Mouse (Mus musculus): Measurements from ENCODE around the gene Nxf3. TPM values are rescaled to one million over a fixed set of nuclear protein-coding genes. Genes with fewer than 3 reads are reported as not detected.
"Not testable (repeated sequence)": the region's sequence is repeated elsewhere in the genome, so short reads cannot be mapped to it uniquely, and the experiment has no call there.

Gene Nxf3
- polyA plus RNA-seq, 1 experiment: 21.8 TPM

DNA sequence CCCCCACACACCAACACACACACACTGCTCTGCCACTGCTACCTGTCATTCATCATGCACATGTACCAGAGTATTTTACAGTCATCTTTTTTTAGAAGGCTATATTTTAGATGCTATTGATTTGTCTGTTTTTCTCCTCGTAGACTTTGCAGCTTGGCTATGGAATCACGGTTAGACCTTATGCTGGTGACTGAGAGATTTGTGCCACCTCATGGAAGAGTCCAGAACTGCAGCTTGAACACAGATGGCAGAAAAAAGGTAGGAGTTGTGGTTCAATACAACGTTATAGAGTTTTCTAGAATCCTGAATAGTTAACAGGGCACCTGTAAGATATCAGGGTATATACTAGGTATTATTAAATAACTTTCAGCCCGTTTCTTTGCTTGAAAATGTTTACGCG lies 22.9 kb upstream of the Nxf3 start:
- Histone ChIP-seq H3K36me3 (ENCODE audit: control insufficient read depth, insufficient read depth) (no peaks in the 10 kb centered on the region), H3K4me3 (ENCODE audit: insufficient read depth, poor library complexity, severe bottlenecking) (no peak overlapping the region), H3K27me3 (ENCODE audit: control insufficient read depth, insufficient read depth, insufficient read length) (no peaks in the 10 kb centered on the region), H3K79me3 (ENCODE audit: low read depth) (no peaks in the 10 kb centered on the region), H3ac (ENCODE audit: control insufficient read depth, insufficient read length, low read depth) (no peak overlapping the region), H3K79me2 (ENCODE audit: control insufficient read depth, insufficient read depth) (no peaks in the 10 kb centered on the region)
- no peak for TF ChIP-seq MYOD1 (IDR thresholded peaks at IDR 0.05; ENCODE audit: control insufficient read depth, insufficient read length, low read depth)
- TF ChIP-seq CEBPB (IDR thresholded peaks at IDR 0.05; ENCODE audit: low read depth): no peak
- TF ChIP-seq FOSL1 (IDR thresholded peaks at IDR 0.05; ENCODE audit: insufficient read depth, low read length, poor library complexity, severe bottlenecking): no peak
- no peak for TF ChIP-seq CTCF (IDR thresholded peaks at IDR 0.05; ENCODE audit: control insufficient read depth, insufficient read depth, insufficient read length)
- TF ChIP-seq MAX (IDR thresholded peaks at IDR 0.05): no peak
- no peak for TF ChIP-seq MYOG (IDR thresholded peaks at IDR 0.05; ENCODE audit: control insufficient read depth, extremely low read depth, insufficient read length)
- no peak for TF ChIP-seq USF1 (IDR thresholded peaks at IDR 0.05; ENCODE audit: low read depth)

DNA sequence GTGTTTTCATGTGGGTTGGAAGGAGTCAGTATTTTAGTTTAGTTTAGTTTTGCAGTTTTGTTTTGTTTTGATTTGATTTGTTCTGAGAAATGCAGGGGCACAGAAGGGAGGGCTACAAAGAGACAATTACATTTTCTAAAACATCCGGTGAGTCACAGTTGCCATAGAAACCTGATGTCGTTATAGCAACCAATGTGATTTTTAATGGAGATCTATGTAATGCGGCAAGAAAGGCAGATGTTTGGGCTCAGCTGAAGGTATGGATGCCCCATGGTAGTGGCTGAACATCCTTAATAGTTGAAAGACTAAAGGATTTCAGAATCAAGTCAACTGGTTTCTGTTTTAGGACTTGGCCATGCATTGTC lies 19.7 kb upstream of the Nxf3 start:
- no peak for TF ChIP-seq CEBPB (IDR thresholded peaks at IDR 0.05; ENCODE audit: low read depth)
- TF ChIP-seq MAX (IDR thresholded peaks at IDR 0.05): no peak
- no peaks in the 10 kb centered on the region for H3K36me3 ChIP-seq (ENCODE audit: control insufficient read depth, insufficient read depth)

DNA sequence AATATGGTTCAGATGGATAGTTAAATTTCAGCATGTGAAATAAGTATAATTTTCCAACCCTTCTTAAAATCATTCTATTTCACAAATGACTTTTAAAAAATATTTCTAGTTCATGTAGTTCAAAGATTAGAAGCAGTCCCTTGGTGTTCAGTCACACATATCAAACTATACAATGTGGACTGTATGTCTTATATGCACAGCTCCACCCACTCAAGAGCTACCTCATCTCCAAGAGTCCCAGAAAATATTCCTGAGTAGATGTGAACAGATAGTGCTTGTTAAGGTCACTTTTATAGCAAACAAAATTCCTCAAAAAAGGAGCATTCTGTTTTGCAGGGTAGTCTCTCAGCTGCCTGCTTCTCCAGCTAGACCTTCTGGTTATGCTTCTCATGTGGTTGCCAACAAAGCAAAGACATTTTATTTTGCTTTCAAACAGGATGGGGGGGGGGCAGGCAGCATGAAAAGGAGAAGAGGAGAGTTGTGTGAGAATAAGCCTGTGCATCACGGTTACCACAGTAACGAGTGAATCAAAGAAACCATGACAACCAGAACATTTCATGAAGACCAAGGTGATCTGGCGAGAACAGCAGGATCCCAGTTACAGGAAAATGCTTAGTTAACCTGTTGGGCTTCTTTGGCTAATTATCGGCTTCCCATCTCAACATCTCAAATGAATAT lies 19.1 kb upstream of the Nxf3 start:
- no peak for TF ChIP-seq CTCF (IDR thresholded peaks at IDR 0.05; ENCODE audit: control insufficient read depth, insufficient read depth, insufficient read length)
- TF ChIP-seq MAX (IDR thresholded peaks at IDR 0.05): no peak
- TF ChIP-seq USF1 (IDR thresholded peaks at IDR 0.05; ENCODE audit: low read depth): no peak
- no peak for TF ChIP-seq FOSL1 (IDR thresholded peaks at IDR 0.05; ENCODE audit: insufficient read depth, low read length, poor library complexity, severe bottlenecking)
- no peak for TF ChIP-seq CEBPB (IDR thresholded peaks at IDR 0.05; ENCODE audit: low read depth)
- TF ChIP-seq MYOG (IDR thresholded peaks at IDR 0.05; ENCODE audit: control insufficient read depth, extremely low read depth, insufficient read length): no peak
- TF ChIP-seq MYOD1 (IDR thresholded peaks at IDR 0.05; ENCODE audit: control insufficient read depth, insufficient read length, low read depth): no peak
- Histone ChIP-seq H3ac (ENCODE audit: control insufficient read depth, insufficient read length, low read depth) (no peak overlapping the region), H3K27me3 (ENCODE audit: control insufficient read depth, insufficient read depth, insufficient read length) (no peaks in the 10 kb centered on the region), H3K79me2 (ENCODE audit: control insufficient read depth, insufficient read depth) (no peaks in the 10 kb centered on the region), H3K79me3 (ENCODE audit: low read depth) (no peaks in the 10 kb centered on the region), H3K36me3 (ENCODE audit: control insufficient read depth, insufficient read depth) (no peaks in the 10 kb centered on the region), H3K4me3 (ENCODE audit: insufficient read depth, poor library complexity, severe bottlenecking) (no peak overlapping the region)

More for the DNA sequence above, 19.7 kb upstream of the Nxf3 start:
- no peak overlapping the region for H3ac ChIP-seq (ENCODE audit: control insufficient read depth, insufficient read length, low read depth)
- no peaks in the 10 kb centered on the region for H3K79me2 ChIP-seq (ENCODE audit: control insufficient read depth, insufficient read depth)
- H3K79me3 ChIP-seq (ENCODE audit: low read depth): no peaks in the 10 kb centered on the region
- H3K4me3 ChIP-seq (ENCODE audit: insufficient read depth, poor library complexity, severe bottlenecking): no peak overlapping the region
- H3K27me3 ChIP-seq (ENCODE audit: control insufficient read depth, insufficient read depth, insufficient read length): no peaks in the 10 kb centered on the region

DNA sequence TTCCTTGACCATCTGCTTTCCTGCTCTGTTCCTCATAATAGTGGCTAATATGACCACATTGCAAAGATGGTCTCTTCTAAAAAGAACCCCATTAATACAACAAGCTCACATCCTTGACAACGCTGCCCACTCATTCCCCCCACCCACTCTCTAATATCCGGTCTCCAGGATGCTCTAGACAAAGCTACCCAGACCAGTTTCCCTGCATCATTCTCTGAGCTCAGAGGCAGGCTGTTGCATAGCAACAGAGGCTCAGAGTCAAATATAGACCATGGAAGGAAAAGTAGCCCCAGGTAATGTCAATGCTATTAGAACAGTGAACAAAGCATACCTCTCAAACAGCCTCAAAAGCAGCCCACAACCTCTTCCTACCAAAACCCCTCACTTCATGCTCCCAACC lies 9.4 kb upstream of the Nxf3 start:
- Histone ChIP-seq H3K79me2 (ENCODE audit: control insufficient read depth, insufficient read depth) (no peaks in the 10 kb centered on the region), H3ac (ENCODE audit: control insufficient read depth, insufficient read length, low read depth) (no peak overlapping the region), H3K27me3 (ENCODE audit: control insufficient read depth, insufficient read depth, insufficient read length) (no peaks in the 10 kb centered on the region), H3K36me3 (ENCODE audit: control insufficient read depth, insufficient read depth) (no peaks in the 10 kb centered on the region), H3K4me3 (ENCODE audit: insufficient read depth, poor library complexity, severe bottlenecking) (no peak overlapping the region), H3K79me3 (ENCODE audit: low read depth) (no peaks in the 10 kb centered on the region)
- no peak for TF ChIP-seq MYOG (IDR thresholded peaks at IDR 0.05; ENCODE audit: control insufficient read depth, extremely low read depth, insufficient read length)
- no peak for TF ChIP-seq MYOD1 (IDR thresholded peaks at IDR 0.05; ENCODE audit: control insufficient read depth, insufficient read length, low read depth)
- no peak for TF ChIP-seq CTCF (IDR thresholded peaks at IDR 0.05; ENCODE audit: control insufficient read depth, insufficient read depth, insufficient read length)
- TF ChIP-seq USF1 (IDR thresholded peaks at IDR 0.05; ENCODE audit: low read depth): no peak
- no peak for TF ChIP-seq FOSL1 (IDR thresholded peaks at IDR 0.05; ENCODE audit: insufficient read depth, low read length, poor library complexity, severe bottlenecking)

DNA sequence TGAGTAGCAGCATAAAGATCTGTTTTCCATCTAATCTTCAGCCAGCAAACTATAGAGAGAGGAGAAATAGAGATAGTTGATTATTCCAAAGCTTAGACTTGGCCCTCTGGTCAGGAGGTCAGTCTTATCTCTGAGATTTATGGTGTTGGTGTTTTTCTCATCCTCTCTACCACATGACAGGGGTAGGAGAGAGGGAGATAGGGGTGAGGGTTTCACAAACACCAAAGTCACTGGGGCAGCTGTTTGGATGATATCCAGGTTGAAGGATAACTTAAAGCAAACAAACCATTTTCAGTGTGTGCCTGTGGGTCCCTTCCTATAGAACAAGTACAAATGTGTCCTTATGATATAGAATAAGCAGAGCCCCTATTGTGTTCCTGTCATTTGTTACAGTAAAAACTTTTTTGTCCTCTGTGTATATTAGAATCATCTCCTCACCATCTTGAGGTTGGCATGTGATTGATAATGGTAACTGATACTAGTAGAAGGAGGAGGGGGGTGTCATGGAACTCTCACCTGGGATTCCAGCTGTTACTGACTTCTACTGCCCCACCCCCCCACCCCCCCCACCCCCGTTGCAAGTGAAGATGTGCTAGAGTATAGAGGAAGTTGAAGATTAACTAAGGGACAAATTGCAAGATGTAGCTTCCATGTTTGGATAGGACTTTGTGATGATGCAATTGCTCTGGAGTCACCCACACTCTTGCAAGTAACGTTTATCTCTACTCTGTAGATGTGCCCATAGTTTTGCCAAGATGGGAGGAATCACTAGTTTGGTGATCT lies 7.6 kb upstream of the Nxf3 start:
- TF ChIP-seq MYOD1 (IDR thresholded peaks at IDR 0.05; ENCODE audit: control insufficient read depth, insufficient read length, low read depth) (no peak), MAX (IDR thresholded peaks at IDR 0.05) (no peak), CEBPB (IDR thresholded peaks at IDR 0.05; ENCODE audit: low read depth) (no peak), CTCF (IDR thresholded peaks at IDR 0.05; ENCODE audit: control insufficient read depth, insufficient read depth, insufficient read length) (no peak), MYOG (IDR thresholded peaks at IDR 0.05; ENCODE audit: control insufficient read depth, extremely low read depth, insufficient read length) (no peak), USF1 (IDR thresholded peaks at IDR 0.05; ENCODE audit: low read depth) (no peak), FOSL1 (IDR thresholded peaks at IDR 0.05; ENCODE audit: insufficient read depth, low read length, poor library complexity, severe bottlenecking) (no peak)
- no peak overlapping the region for H3ac ChIP-seq (ENCODE audit: control insufficient read depth, insufficient read length, low read depth)
- no peaks in the 10 kb centered on the region for H3K79me3 ChIP-seq (ENCODE audit: low read depth)
- H3K36me3 ChIP-seq (ENCODE audit: control insufficient read depth, insufficient read depth): no peaks in the 10 kb centered on the region
- H3K4me3 ChIP-seq (ENCODE audit: insufficient read depth, poor library complexity, severe bottlenecking): no peak overlapping the region
- no peaks in the 10 kb centered on the region for H3K79me2 ChIP-seq (ENCODE audit: control insufficient read depth, insufficient read depth)
- no peaks in the 10 kb centered on the region for H3K27me3 ChIP-seq (ENCODE audit: control insufficient read depth, insufficient read depth, insufficient read length)

DNA sequence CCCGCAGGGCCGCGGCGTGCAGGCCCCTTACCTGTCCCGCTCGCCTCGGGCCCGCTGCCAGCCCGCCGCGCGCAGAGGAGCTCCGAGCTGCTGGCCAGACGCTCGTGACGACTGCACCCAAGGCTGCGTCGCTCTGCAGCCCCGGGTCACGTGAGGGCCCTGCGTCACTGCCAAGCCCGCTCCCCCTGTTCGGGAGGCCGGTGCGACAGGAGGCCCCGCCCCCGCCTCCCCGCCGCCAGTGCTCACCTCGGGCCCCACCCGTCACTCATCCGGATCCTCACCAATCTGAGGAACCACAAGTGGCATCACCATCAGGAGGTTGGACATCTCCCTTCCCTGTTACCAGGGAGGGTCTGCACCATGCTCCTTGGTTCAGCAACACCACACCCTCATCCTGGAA lies 17.0 kb downstream of the Nxf3 start, which contains the start of gene Bex2:
Bex2 (minus strand) TSS at position 217 of the 400 bp plus-strand sequence.
- H3K79me3 ChIP-seq (ENCODE audit: low read depth); H3K79me2 ChIP-seq (ENCODE audit: control insufficient read depth, insufficient read depth); H3K36me3 ChIP-seq (ENCODE audit: control insufficient read depth, insufficient read depth); H3ac ChIP-seq (ENCODE audit: control insufficient read depth, insufficient read length, low read depth); H3K27me3 ChIP-seq (ENCODE audit: control insufficient read depth, insufficient read depth, insufficient read length): not testable (repeated sequence)
- peak within 1 kb of the TSS; percentile 14 for H3K4me3 ChIP-seq (ENCODE audit: insufficient read depth, poor library complexity, severe bottlenecking)

DNA sequence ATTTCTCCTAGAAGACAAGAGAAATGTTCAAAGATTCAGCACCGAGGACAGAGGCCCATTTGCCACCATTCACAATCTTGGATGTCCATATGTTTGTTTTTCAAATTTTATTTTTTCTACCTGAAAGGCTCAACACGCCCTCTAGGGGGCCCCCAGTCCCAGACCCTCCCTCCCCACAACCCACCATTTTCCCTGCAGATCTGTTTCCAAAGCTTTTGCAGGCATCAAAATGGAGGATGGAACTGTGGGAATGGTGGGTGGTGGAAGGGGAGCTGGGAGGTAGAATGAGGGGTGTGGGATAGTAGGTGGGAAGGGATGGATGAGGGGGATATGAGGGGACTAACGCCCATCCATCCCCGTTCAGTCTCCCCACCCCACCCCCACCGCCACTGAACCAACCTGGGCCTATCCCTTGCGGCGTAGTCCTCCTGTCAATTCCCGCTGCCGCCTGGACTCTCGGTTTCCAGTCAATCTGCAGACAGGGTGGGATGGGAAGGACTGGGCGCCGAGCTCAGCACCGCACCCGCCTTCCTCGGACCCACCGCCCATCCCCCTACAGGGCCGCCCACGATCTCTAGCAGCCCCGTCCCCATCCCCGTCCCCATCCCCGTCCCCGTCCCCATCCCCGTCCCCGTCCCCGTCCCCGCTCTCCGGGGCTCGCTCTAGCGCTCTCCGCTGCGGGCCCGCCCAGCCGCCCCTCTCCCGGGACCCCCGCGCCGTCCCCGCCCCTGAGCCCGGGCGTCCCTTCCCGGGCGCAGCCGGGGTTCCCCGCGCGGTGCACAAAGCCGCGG lies 17.7 kb downstream of the Nxf3 start:
- H3K27me3 ChIP-seq (ENCODE audit: control insufficient read depth, insufficient read depth, insufficient read length); H3ac ChIP-seq (ENCODE audit: control insufficient read depth, insufficient read length, low read depth): not testable (repeated sequence)
- H3K4me3 ChIP-seq (ENCODE audit: insufficient read depth, poor library complexity, severe bottlenecking): peak overlapping the region; percentile 14

More for the DNA sequence above, 17.7 kb downstream of the Nxf3 start:
- not testable (repeated sequence) for H3K36me3 ChIP-seq (ENCODE audit: control insufficient read depth, insufficient read depth); H3K79me3 ChIP-seq (ENCODE audit: low read depth); H3K79me2 ChIP-seq (ENCODE audit: control insufficient read depth, insufficient read depth)

All from C2C12 (cell line).